Mouse (Mus musculus) MEL (cell line): ENCODE results near the gene Otogl.

Experiments used
- CHD2 ChIP-seq: IDR thresholded peaks from 2 replicates; pipeline ENCODE4 v1.6.1; 2011; ENCODE audit warnings: low read length, improper control_type of control experiment
- CTCF ChIP-seq, 3 experiments: IDR thresholded peaks in 2 of 3; conservative IDR thresholded peaks in 1 of 3; 2 replicates each; pipeline ENCODE4 v1.5.1; 2011 to 2012; ENCODE audit warnings: low read length in 3 of 3, low read depth in 2 of 3, mild to moderate bottlenecking in 2 of 3, improper control_type of control experiment in 1 of 3, inconsistent platforms in 1 of 3, mixed read lengths in 1 of 3, moderate library complexity in 1 of 3; ENCODE audit not compliant: control insufficient read depth in 1 of 3, insufficient read depth in 1 of 3, poor library complexity in 1 of 3, severe bottlenecking in 1 of 3
- E2F4 ChIP-seq: IDR thresholded peaks from 2 replicates; pipeline ENCODE4 v1.6.1; 2011; ENCODE audit warnings: low read depth, low read length, improper control_type of control experiment, borderline replicate concordance
- ELF1 ChIP-seq: IDR thresholded peaks from 2 replicates; pipeline ENCODE4 v1.6.1; 2014; ENCODE audit warnings: low read depth, mild to moderate bottlenecking, inconsistent platforms, low read length, improper control_type of control experiment, moderate library complexity
- ETS1 ChIP-seq: IDR thresholded peaks from 2 replicates; pipeline ENCODE4 v1.6.1; 2012; ENCODE audit warnings: low read depth, mild to moderate bottlenecking, inconsistent platforms, low read length, improper control_type of control experiment, moderate library complexity
- HCFC1 ChIP-seq: IDR thresholded peaks from 2 replicates; pipeline ENCODE4 v1.6.1; 2012; ENCODE audit warnings: low read depth, mild to moderate bottlenecking, inconsistent platforms, low read length, improper control_type of control experiment, moderate library complexity
- MAZ ChIP-seq: IDR thresholded peaks from 2 replicates; pipeline ENCODE4 v1.6.1; 2012; ENCODE audit warnings: low read depth, mild to moderate bottlenecking, inconsistent platforms, low read length, improper control_type of control experiment
- POLR2A ChIP-seq, 2 experiments: IDR thresholded peaks; 2 replicates each; pipeline ENCODE4 v1.6.1; 2011 to 2012; ENCODE audit warnings: low read length in 2 of 2, mild to moderate bottlenecking in 2 of 2, control low read depth in 1 of 2, improper control_type of control experiment in 1 of 2, low read depth in 1 of 2, moderate library complexity in 1 of 2; ENCODE audit not compliant: control insufficient read depth in 1 of 2, insufficient read depth in 1 of 2, poor library complexity in 1 of 2
- ZC3H11A ChIP-seq: IDR thresholded peaks from 2 replicates; pipeline ENCODE4 v1.6.1; 2012; ENCODE audit warnings: low read depth, mild to moderate bottlenecking, inconsistent platforms, low read length, improper control_type of control experiment
- ZMIZ1 ChIP-seq: IDR thresholded peaks from 2 replicates; pipeline ENCODE4 v1.6.1; 2012; ENCODE audit warnings: low read depth, mild to moderate bottlenecking, inconsistent platforms, low read length, improper control_type of control experiment, moderate library complexity

DNA sequence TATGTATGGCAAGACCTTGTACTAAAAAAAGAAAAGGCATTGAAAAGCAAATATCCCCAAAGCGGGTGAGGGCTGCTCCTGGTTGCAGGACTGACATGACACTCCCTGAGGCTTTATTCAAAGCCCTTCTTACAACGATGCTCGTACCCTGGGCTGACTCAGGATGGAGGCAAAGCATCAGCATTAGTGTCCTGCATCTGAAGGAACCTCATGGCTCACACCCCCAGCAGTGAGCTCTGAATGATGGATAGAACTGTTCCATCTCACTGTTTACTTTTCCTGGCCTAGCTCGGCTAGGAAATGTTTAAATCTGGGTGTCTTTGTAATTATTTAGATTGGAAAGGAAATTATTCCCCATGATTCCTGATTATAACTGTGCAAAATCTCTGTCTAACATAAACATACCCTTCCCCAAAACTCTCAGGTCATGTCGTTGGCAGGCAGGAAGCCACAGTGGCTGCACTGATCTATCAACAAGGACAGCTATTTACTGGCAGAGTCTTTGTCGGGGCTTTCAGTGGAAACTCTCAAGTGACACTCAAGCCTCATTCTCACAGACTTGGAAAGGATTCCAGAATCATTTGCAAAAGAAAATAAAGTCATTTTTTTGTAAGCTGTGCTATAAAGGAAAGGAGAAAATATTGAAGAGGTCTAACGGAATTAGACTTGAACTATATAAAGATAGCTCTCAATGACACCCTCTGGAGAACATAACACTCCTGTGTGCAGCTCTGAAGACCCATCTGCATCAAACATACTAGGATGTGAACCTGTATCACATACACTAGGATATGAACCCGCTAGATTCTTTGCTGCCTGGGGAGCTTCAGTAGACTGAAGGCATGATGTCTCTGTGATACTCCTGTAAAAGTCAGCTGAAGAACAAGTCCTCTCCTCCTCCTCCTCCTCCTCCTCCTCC is 17.0 kb downstream of the Otogl start:
- TF ChIP-seq CTCF (IDR thresholded peaks at IDR 0.05 in 2 of 3, conservative IDR thresholded peaks at IDR 0.05 in 1 of 3; ENCODE audit: control insufficient read depth in 1 of 3, insufficient read depth in 1 of 3, low read depth in 2 of 3, low read length in 3 of 3, poor library complexity in 1 of 3, severe bottlenecking in 1 of 3) (no peak), POLR2A (IDR thresholded peaks at IDR 0.05; ENCODE audit: control insufficient read depth in 1 of 2, insufficient read depth in 1 of 2, low read depth in 1 of 2, low read length in 2 of 2, poor library complexity in 1 of 2) (no peak), CHD2 (no peak), ETS1 (no peak), ZC3H11A (no peak), E2F4 (no peak), MAZ (no peak), ZMIZ1 (no peak), ELF1 (no peak), HCFC1 (no peak)
